Mouse (Mus musculus) heart, embryonic 12.5 days (tissue): ENCODE data around the gene Zbed6. TPM values are rescaled to one million over a fixed set of nuclear protein-coding genes. Genes with fewer than 3 reads are reported as not detected.
"Not testable (repeated sequence)": the region's sequence is repeated elsewhere in the genome, so short reads cannot be mapped to it uniquely, and the experiment has no call there.

ENCODE experiments used
- ATAC-seq: fragments of 200-750 bp; cut with Nextera tagmentation; 2 replicates; pipeline ENCODE4 v1.8.0; 2017; ENCODE audit warnings: moderate TSS enrichment, moderate library complexity; ENCODE audit not compliant: insufficient number of reproducible peaks, low FRiP score
- H3K27ac ChIP-seq: fragments of 300-500 bp; sonication (generic); 2 replicates; pipeline ENCODE4 v1.5.1; 2016; ENCODE audit warnings: mild to moderate bottlenecking, moderate library complexity; ENCODE audit not compliant: poor library complexity, severe bottlenecking
- H3K27me3 ChIP-seq: fragments of 300-500 bp; sonication (generic); replicated peaks from 2 replicates; pipeline ENCODE4 v1.6.1; 2016; ENCODE audit warnings: mild to moderate bottlenecking, moderate library complexity
- H3K36me3 ChIP-seq: fragments of 300-500 bp; sonication (generic); 2 replicates; pipeline ENCODE4 v1.6.1; 2016; ENCODE audit warnings: mild to moderate bottlenecking, moderate library complexity
- H3K4me1 ChIP-seq: fragments of 300-500 bp; sonication (generic); replicated peaks from 2 replicates; pipeline ENCODE4 v1.6.1; 2016; ENCODE audit warnings: mild to moderate bottlenecking
- H3K4me2 ChIP-seq: fragments of 300-500 bp; sonication (generic); 2 replicates; pipeline ENCODE4 v1.6.1; 2016; ENCODE audit warnings: mild to moderate bottlenecking, moderate library complexity
- H3K4me3 ChIP-seq: fragments of 300-500 bp; sonication (generic); 2 replicates; pipeline ENCODE4 v1.5.1; 2016; ENCODE audit warnings: mild to moderate bottlenecking
- H3K9ac ChIP-seq: fragments of 300-500 bp; sonication (generic); 2 replicates; pipeline ENCODE4 v1.6.1; 2016; ENCODE audit warnings: mild to moderate bottlenecking, moderate library complexity
- H3K9me3 ChIP-seq: fragments of 300-500 bp; sonication (generic); replicated peaks from 2 replicates; pipeline ENCODE4 v1.6.1; 2016; ENCODE audit warnings: mild to moderate bottlenecking, moderate library complexity
- WGBS: fragments of 180-500 bp; shearing (Covaris S2); methylation state at CpG from one replicate; pipeline ENCODE4 v1.1.7; 2016; 5-methylcytosine and 5-hydroxymethylcytosine counted together
- polyA plus RNA-seq: library from polyadenylated mRNA; unstranded; fragments of >200 nt; fragmentation: Nextera tagmentation; extraction: Ambion mirVana; gene quantifications from 2 replicates; pipeline ENCODE4 v1.2.1, GENCODE M21; 2016

Gene Zbed6
- polyA plus RNA-seq: not detected in 2 replicates

- H3K4me3 ChIP-seq: peak within 1 kb of the TSS; percentile 93
- peaks cover 48% of the 10 kb centered on the region for H3K4me1 ChIP-seq
- peak within 1 kb of the TSS; percentile 90 for H3K27ac ChIP-seq
- H3K36me3 ChIP-seq: peaks cover 36% of the 10 kb centered on the region
- H3K9ac ChIP-seq: peak within 1 kb of the TSS; percentile 99
- ATAC-seq: peak; percentile 84
- WGBS: under 1% methylated on average over 40 of the region's 41 CpGs
- H3K27me3 ChIP-seq: no peaks in the 10 kb centered on the region
- no peaks in the 10 kb centered on the region for H3K9me3 ChIP-seq
- peak within 1 kb of the TSS; percentile 78 for H3K4me2 ChIP-seq
Measured at GRCm38 (mm10) chr1:133660466-133661202, at the start of gene Zbed6. Gene Zbed6, minus strand, starts transcription at chr1:133660885.

DNA sequence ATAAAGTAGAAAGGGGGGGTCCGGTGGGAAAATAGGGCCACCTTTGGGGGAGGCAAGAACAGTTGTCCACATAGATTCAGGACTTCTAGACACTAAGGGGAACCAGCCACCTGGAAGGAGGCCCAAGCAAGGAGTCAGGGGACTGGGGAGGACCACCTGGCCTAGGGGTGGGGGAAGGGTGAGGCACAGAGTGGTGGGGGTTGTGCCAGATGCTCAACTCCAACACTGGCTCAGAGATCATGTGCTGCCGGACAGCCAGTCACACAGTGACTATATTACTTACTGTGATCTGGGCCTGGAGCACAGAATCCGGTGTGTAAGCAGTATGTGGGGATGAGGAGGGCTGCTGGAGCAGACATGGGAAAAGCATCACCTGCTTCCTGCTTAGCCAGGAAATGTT lies 48.6 kb upstream of the Zbed6 start:
- Histone ChIP-seq H3K27me3 (no peaks in the 10 kb centered on the region), H3K36me3 (peaks cover 72% of the 10 kb centered on the region), H3K4me1 (peaks cover 4% of the 10 kb centered on the region; the same call in 1 of the 2 replicates), H3K4me2 (no peak overlapping the region), H3K4me3 (no peak overlapping the region), H3K27ac (no peak overlapping the region), H3K9me3 (no peaks in the 10 kb centered on the region), H3K9ac (no peak overlapping the region)
- no peak for ATAC-seq
- WGBS: 84% methylated on average over 3 of the region's 3 CpGs

GRCm38 (mm10) chr1:133701824-133702223 lies 41.1 kb upstream of the Zbed6 start:
- not testable (repeated sequence) for H3K4me2 ChIP-seq, H3K9ac ChIP-seq, H3K4me3 ChIP-seq, H3K27me3 ChIP-seq, H3K4me1 ChIP-seq, H3K9me3 ChIP-seq, ATAC-seq, H3K27ac ChIP-seq
- H3K36me3 ChIP-seq: peaks cover 33% of the 10 kb centered on the region
- WGBS: 22% methylated on average over 1 of the region's 2 CpGs

- Histone ChIP-seq H3K9me3 (no peaks in the 10 kb centered on the region), H3K4me3 (no peak overlapping the region), H3K9ac (no peak overlapping the region), H3K4me1 (peaks cover 38% of the 10 kb centered on the region), H3K27me3 (no peaks in the 10 kb centered on the region), H3K36me3 (peaks cover 3% of the 10 kb centered on the region; the same call in 1 of the 2 replicates), H3K4me2 (no peak overlapping the region), H3K27ac (no peak overlapping the region)
- 92% methylated on average over 12 of the region's 12 CpGs for WGBS
- ATAC-seq: no peak
Measured at GRCm38 (mm10) chr1:133697935-133698620, 37.4 kb upstream of the Zbed6 start.

DNA sequence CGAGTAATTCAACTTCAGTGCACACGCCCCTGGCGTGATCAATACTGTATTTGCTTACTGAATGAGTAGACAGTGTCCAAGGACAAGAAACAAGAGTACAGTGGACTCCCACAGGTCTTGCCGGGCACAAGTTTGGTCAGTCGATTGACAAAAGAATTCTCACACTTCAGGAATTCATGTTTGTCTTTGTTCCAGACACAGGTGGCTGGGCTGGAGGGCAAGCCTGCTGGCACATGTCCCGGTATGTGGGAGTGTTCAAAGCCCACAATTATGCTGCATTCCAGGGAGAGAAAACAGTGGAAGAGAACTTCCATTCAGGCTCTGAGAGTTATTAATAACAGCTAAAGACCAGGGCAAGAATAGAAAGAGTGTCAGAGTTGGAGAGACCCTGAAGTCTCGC lies 35.2 kb upstream of the Zbed6 start:
- peak; percentile 56; the same call in 1 of the 2 replicates for ATAC-seq
- Histone ChIP-seq H3K4me3 (no peak overlapping the region), H3K27me3 (no peaks in the 10 kb centered on the region), H3K9me3 (no peaks in the 10 kb centered on the region), H3K4me1 (peaks cover 48% of the 10 kb centered on the region), H3K9ac (no peak overlapping the region), H3K4me2 (no peak overlapping the region), H3K36me3 (0 out of 2 replicates have a peak, but pooled peaks cover 2% of the 10 kb centered on the region), H3K27ac (peak overlapping the region; percentile 92)
- 39% methylated on average over 7 of the region's 7 CpGs for WGBS

- H3K4me3 ChIP-seq: no peak overlapping the region
- H3K9ac ChIP-seq: no peak overlapping the region
- 0 out of 2 replicates have a peak, but pooled peaks cover under 1% of the 10 kb centered on the region for H3K36me3 ChIP-seq
- no peaks in the 10 kb centered on the region for H3K27me3 ChIP-seq
- H3K4me2 ChIP-seq: no peak overlapping the region
- 79% methylated on average over 1 of the region's 1 CpGs for WGBS
- ATAC-seq: no peak
- no peaks in the 10 kb centered on the region for H3K9me3 ChIP-seq
- peaks cover 51% of the 10 kb centered on the region for H3K4me1 ChIP-seq
- H3K27ac ChIP-seq: peak overlapping the region; percentile 66
Measured at GRCm38 (mm10) chr1:133694876-133695275, 34.2 kb upstream of the Zbed6 start.

- no peak overlapping the region for H3K4me3 ChIP-seq
- H3K27ac ChIP-seq: peak overlapping the region; percentile 66
- H3K36me3 ChIP-seq: no peaks in the 10 kb centered on the region
- peaks cover 57% of the 10 kb centered on the region for H3K4me1 ChIP-seq
- H3K4me2 ChIP-seq: no peak overlapping the region
- ATAC-seq: no peak
- no peaks in the 10 kb centered on the region for H3K9me3 ChIP-seq
- 3% methylated on average over 1 of the region's 1 CpGs for WGBS
- H3K9ac ChIP-seq: no peak overlapping the region
- H3K27me3 ChIP-seq: no peaks in the 10 kb centered on the region
Measured at GRCm38 (mm10) chr1:133694301-133694700, 33.6 kb upstream of the Zbed6 start.

DNA sequence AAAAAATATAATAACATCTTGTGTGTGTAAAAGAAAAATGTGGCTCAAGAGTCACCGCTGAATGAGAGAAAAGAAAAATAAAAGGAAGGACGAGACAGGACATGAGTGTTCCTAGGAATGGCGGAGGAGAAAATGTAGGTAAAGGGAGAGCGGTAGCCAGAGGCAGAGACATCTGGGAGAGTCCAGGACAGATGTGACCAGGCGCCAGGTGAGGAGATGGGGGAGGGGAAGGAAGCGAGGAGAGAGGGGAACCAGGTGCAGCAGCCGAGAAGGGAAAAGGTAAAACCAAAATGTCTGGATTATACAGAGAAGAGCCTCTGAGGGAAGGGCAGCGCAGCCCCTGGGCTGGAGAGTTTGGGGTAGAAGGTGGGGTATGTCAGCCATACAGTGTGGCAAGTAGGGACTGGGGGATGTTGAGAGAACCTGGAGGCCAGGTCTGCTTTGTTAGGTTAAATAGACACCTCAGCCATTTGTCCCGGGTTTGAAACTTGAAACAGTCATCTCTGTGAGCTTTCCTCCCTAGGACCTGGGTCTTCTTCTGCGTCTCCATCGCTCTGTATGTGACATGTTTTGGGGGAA lies 32.9 kb upstream of the Zbed6 start:
- Histone ChIP-seq H3K9me3 (no peaks in the 10 kb centered on the region), H3K9ac (0 out of 2 replicates have a peak overlapping the region, but pooled peaks have one; percentile 3), H3K27me3 (no peaks in the 10 kb centered on the region), H3K4me1 (peaks cover 57% of the 10 kb centered on the region), H3K36me3 (no peaks in the 10 kb centered on the region), H3K27ac (peak overlapping the region; percentile 66), H3K4me2 (no peak overlapping the region), H3K4me3 (no peak overlapping the region)
- no peak for ATAC-seq
- WGBS: 65% methylated on average over 11 of the region's 11 CpGs

- H3K4me1 ChIP-seq: peaks cover 57% of the 10 kb centered on the region
- no peak overlapping the region for H3K9ac ChIP-seq
- WGBS: 34% methylated on average over 4 of the region's 4 CpGs
- H3K4me3 ChIP-seq: no peak overlapping the region
- H3K27ac ChIP-seq: no peak overlapping the region
- no peaks in the 10 kb centered on the region for H3K9me3 ChIP-seq
- no peak for ATAC-seq
- H3K36me3 ChIP-seq: no peaks in the 10 kb centered on the region
- H3K4me2 ChIP-seq: no peak overlapping the region
- H3K27me3 ChIP-seq: no peaks in the 10 kb centered on the region
Measured at GRCm38 (mm10) chr1:133692195-133692594, 31.5 kb upstream of the Zbed6 start.

- no peak for ATAC-seq
- H3K27me3 ChIP-seq: no peaks in the 10 kb centered on the region
- no peak overlapping the region for H3K4me3 ChIP-seq
- peaks cover 46% of the 10 kb centered on the region for H3K4me1 ChIP-seq
- no peak overlapping the region for H3K4me2 ChIP-seq
- H3K36me3 ChIP-seq: no peaks in the 10 kb centered on the region
- H3K9ac ChIP-seq: no peak overlapping the region
- WGBS: 87% methylated on average over 6 of the region's 6 CpGs
- no peak overlapping the region for H3K27ac ChIP-seq
- H3K9me3 ChIP-seq: no peaks in the 10 kb centered on the region
Measured at GRCm38 (mm10) chr1:133691046-133691445, 30.4 kb upstream of the Zbed6 start.

GRCm38 (mm10) chr1:133689897-133690296 lies 29.2 kb upstream of the Zbed6 start, which contains the start of gene Lax1:
Gene Lax1, minus strand, starts transcription at chr1:133690108.
- H3K4me3 ChIP-seq: no peak within 1 kb of the TSS
- ATAC-seq: no peak
- H3K27ac ChIP-seq: no peak within 1 kb of the TSS
- H3K4me1 ChIP-seq: peaks cover 34% of the 10 kb centered on the region
- no peaks in the 10 kb centered on the region for H3K27me3 ChIP-seq
- H3K36me3 ChIP-seq: no peaks in the 10 kb centered on the region
- H3K9me3 ChIP-seq: no peaks in the 10 kb centered on the region
- no peak within 1 kb of the TSS for H3K4me2 ChIP-seq
- WGBS: 19% methylated on average over 6 of the region's 6 CpGs
- no peak within 1 kb of the TSS for H3K9ac ChIP-seq
